Mouse (Mus musculus) olfactory bulb, adult 2 months (tissue): ENCODE measurements around the gene Swap70.

Source experiments
- CTCF ChIP-seq: fragments of 200-500 bp; IDR thresholded peaks from 2 replicates; pipeline ENCODE4 v1.5.1; 2012; ENCODE audit warnings: low read depth, mild to moderate bottlenecking, low read length, moderate library complexity; ENCODE audit not compliant: insufficient read depth
- POLR2A ChIP-seq: fragments of 200-500 bp; IDR thresholded peaks from 2 replicates; pipeline ENCODE4 v1.6.1; 2012; ENCODE audit warnings: mild to moderate bottlenecking, low read depth, low read length, moderate library complexity; ENCODE audit not compliant: insufficient read depth

DNA sequence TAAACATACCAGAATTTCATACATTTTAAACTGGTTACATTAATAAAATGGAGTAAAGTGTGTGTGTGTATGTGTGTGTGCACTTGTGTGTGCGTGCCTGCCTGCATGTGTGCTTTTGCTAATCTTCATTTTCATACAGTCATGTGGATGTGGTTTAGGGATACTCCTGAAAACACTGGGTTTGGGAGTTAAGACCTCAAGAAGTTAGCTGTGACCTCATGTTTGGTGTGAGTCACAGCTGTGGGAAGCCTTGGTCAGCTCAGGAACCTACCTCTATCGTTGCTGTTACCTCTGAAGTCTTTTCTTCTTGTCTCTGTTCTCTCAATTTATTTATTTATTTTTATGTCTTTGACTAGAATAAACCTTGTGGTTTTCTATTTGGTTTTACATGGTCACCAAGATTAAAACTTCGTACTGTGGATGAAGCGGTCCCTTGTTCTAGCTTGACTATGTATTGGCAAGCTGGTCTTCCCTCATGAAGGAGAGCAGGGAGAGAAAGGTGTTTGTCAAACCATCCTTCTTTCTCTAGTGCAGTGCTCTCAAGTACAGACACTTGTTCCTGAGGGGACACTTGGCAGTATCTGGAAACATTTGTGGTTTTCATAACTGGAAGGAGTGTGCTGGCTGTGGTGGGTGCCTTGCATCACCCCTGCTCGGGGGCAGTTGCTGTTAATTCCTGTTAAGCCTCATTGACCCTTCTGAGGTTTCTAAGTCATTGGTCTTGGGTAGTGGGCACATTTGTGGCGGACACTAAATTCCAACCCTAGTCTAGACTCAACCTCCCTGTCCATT, 62.2 kb downstream of the Swap70 start:
- TF ChIP-seq CTCF (no peak), POLR2A (no peak)
